Mouse (Mus musculus): ENCODE measurements around the gene Gm11034. TPM values are rescaled to one million over a fixed set of nuclear protein-coding genes. Genes with fewer than 3 reads are reported as not detected.
A peak's percentile ranks its signal among the peaks of the same experiment; 100 is the strongest.

The Gm11034 gene
- polyA plus RNA-seq, 1 experiment from 2014 or later: not detected

DNA sequence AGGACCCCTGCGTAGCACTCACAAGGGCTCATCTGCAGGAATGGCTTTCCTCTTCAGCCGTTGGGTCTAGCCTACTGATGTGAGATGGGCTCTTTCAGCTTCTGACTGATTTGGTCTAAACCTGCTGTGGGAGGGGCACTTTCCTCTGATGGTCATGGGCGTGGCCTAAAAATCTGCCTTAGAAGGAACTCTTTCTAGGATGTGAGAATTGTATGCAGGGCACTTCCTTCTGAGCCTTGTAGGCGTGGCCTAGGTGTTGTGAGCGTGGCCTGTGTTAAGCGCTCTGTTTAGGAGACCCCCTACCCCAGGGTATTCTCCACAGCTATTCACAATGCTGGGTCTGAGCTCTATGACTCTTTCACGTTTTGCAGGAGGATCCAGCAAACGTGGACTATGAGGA, 15.4 kb downstream of the Gm11034 start:
- Histone ChIP-seq H3K27me3 (no peaks in the 10 kb centered on the region), H3K9ac (no peak overlapping the region), H3K4me2 (no peak overlapping the region), H3K4me3 (no peak overlapping the region), H3K36me3 (no peaks in the 10 kb centered on the region), H3K9me3 (peaks cover 17% of the 10 kb centered on the region), H3K4me1 (replicated peaks) (no peaks in the 10 kb centered on the region), H3K27ac (no peak overlapping the region)
- no peak for ATAC-seq (ENCODE audit: low FRiP score)
- WGBS: 66% methylated on average over 8 of the region's 8 CpGs

DNA sequence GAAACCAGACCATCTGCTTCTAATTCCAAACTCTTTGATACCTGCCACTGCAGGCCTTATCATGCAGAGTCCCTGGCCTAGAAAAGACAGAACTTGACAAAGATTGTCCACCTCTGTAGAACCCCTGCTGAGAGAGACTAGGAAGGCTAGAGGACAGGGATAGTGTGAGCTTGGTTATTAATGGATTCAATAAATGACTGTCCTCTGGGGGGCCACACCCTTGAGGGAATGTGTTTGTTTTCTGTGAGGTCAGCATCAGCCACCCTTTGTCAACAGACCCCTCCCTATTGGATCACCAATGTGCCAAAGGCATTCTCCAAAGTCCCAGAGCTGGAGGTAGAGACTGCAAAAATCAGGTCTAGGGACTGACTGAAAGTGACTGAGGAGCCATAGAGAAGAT, 21.4 kb downstream of the Gm11034 start:
- ATAC-seq (ENCODE audit: low FRiP score): no peak
- Histone ChIP-seq H3K4me1 (replicated peaks) (no peaks in the 10 kb centered on the region), H3K27ac (no peak overlapping the region), H3K4me2 (no peak overlapping the region), H3K4me3 (no peak overlapping the region), H3K27me3 (no peaks in the 10 kb centered on the region), H3K9me3 (no peaks in the 10 kb centered on the region), H3K36me3 (no peaks in the 10 kb centered on the region), H3K9ac (no peak overlapping the region)

DNA sequence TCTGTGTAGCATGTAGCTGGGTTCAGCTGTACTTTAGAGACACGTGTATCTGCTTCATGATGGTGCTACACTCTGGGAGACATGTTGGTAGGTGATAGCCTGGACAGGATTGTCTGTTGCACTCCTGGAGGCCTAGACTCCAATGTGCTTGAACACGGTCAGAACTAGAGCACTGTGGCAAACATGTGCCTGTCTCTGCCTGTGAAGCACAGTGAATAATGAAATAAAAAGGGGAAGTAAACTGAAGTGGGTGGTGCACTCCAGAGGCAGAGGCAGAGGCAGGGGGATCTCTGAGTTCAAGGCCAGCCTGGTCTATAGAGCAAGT, 23.3 kb downstream of the Gm11034 start:
- H3K9ac ChIP-seq: no peak overlapping the region
- 94% methylated on average over 2 of the region's 2 CpGs for WGBS
- no peak overlapping the region for H3K27ac ChIP-seq
- H3K4me1 ChIP-seq (replicated peaks): no peaks in the 10 kb centered on the region
- no peak overlapping the region for H3K4me3 ChIP-seq
- H3K36me3 ChIP-seq: no peaks in the 10 kb centered on the region
- H3K9me3 ChIP-seq: no peaks in the 10 kb centered on the region
- H3K4me2 ChIP-seq: no peak overlapping the region
- H3K27me3 ChIP-seq: no peaks in the 10 kb centered on the region
- no peak for ATAC-seq (ENCODE audit: low FRiP score)

DNA sequence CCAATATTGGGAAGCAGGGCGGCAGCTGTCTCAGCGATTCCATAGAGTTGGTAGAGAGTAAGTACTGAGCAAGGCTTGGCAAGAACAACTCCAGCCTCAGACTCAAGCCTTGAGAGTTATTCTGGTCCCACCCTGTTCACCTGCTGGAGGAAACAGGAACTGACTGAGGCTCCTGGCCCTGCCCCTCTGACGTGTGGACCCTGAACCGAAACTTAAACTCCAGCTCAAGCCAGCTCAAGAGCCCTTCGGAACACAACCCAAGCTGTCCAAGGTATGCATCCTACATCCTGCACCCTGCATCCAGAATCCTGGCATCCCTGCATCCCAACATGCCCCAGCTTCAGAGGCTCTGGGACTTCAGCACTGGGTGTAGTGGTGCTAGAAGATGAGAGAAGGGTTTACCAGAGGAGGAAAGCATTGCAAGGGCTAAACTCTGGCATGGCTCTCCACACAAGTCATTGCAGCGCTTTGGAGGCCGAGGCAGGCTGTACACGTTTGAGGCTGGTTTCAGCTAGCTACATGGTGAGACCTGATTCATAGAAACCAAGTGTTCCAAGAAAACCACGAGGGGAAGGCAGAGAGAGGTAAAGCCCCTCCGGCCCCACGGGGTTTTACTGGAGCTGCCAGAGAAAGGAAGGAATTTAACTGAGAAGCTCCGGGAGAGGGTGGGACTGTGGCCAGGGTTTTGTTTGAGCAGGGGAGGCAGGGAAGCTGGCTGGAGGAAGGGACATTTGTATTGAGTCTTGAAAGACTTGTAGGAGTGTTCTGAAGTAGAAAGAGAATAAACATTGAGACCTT, 23.8 kb downstream of the Gm11034 start, which contains the start of gene Hsh2d:
Hsh2d (plus strand) TSS at position 222 of the 798 bp plus-strand sequence.
- no peaks in the 10 kb centered on the region for H3K36me3 ChIP-seq
- no peaks in the 10 kb centered on the region for H3K9me3 ChIP-seq
- H3K27me3 ChIP-seq: no peaks in the 10 kb centered on the region
- 73% methylated on average over 12 of the region's 12 CpGs for WGBS
- H3K4me1 ChIP-seq (replicated peaks): no peaks in the 10 kb centered on the region
- ATAC-seq (ENCODE audit: low FRiP score): no peak
- H3K27ac ChIP-seq: no peak within 1 kb of the TSS
- no peak within 1 kb of the TSS for H3K9ac ChIP-seq
- no peak within 1 kb of the TSS for H3K4me2 ChIP-seq
- H3K4me3 ChIP-seq: no peak within 1 kb of the TSS

DNA sequence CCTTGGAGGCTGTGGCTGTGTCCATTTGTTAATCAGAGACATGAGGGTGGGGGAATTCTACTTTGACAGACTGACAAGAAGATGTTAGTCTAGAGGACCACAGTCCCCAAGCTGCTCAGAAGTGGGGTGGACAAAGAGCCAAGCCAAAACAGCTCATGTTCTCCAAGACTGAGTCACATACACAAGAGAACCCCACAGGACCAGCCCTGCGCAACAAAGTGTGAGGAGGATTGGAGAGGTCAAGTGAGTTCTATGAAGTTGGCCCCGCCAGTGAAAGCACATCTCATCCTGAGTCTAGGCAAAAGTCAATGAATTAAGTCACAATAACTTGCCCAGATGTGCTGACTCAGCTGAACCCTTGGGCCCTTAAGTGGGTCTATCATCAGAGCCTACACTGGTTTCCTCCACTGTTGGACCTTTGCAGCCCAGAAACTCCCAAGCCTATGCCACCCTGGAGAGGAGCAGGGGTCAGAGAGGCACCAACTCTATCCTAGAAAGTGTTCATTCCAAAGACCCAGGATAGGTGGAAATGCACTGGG, 25.6 kb downstream of the Gm11034 start:
- 78% methylated on average over 2 of the region's 2 CpGs for WGBS
- H3K9ac ChIP-seq: no peak overlapping the region
- H3K36me3 ChIP-seq: no peaks in the 10 kb centered on the region
- no peaks in the 10 kb centered on the region for H3K9me3 ChIP-seq
- H3K4me3 ChIP-seq: no peak overlapping the region
- no peaks in the 10 kb centered on the region for H3K4me1 ChIP-seq (replicated peaks)
- H3K27ac ChIP-seq: no peak overlapping the region
- no peak for ATAC-seq (ENCODE audit: low FRiP score)
- no peak overlapping the region for H3K4me2 ChIP-seq
- no peaks in the 10 kb centered on the region for H3K27me3 ChIP-seq

DNA sequence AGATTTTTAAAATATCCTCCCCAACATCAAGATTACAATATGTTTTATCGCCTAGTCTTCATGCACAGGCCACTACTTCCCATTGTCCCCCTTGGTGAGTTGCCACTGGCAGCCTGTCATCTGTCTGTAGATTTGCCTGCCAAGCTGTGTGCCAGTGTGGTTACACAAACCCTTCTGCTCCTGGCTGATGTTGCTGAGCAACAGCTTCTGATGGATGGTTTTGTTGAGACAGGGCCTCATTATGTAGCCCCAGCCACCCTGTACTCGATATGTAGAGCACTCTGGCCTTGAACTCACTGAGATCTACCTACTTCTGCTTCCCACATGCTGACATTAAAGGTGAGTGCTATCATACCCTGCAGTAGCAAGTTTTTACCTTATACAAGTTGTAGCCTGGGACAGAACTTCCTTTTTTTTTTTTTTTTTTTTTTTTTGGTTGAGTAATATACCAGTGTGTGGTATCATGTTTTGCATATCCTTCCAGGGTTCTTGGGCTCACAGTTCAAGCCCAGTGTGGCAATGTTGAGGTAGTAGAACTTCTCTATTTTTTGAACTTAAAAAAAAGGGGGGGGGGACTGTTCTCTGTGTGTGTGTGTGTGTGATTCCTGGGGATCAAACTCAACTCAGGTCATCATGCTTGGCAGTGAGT, 29.8 kb downstream of the Gm11034 start:
- Histone ChIP-seq H3K36me3 (peaks cover 33% of the 10 kb centered on the region), H3K27me3 (no peaks in the 10 kb centered on the region), H3K4me1 (replicated peaks) (no peaks in the 10 kb centered on the region), H3K9me3 (no peaks in the 10 kb centered on the region), H3K4me3 (no peak overlapping the region), H3K9ac (no peak overlapping the region), H3K4me2 (no peak overlapping the region), H3K27ac (no peak overlapping the region)
- WGBS: 77% methylated on average over 2 of the region's 2 CpGs
- ATAC-seq (ENCODE audit: low FRiP score): no peak; the same call in 1 of the 2 replicates

DNA sequence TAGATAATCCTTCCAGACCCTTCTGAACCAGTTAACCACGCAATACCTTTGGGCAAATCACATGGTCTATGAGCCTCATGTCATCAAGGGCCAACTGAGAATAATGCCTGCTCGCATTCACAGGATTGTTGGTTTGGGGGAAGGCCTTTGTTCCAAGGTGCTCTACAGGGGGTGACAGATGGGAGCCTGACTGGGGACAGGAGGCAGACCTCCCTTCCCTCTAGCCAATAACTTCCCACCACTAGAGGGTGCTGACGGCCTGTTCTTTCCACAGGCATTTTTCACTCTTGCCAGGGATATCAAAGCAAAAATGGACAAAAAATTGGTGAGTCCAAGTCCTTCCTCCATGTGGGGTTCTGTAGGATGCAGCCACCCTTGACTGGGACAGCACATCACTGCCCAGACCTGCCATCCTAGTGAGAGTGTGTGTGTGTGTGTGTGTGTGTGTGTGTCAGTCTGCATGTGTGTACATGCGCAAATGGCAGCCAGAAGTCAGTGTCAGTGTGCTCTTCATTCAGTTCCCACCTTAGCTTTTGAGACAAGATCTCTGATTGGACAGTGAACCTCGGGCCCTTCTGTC, 36.0 kb downstream of the Gm11034 start:
- Histone ChIP-seq H3K9me3 (no peaks in the 10 kb centered on the region), H3K27ac (peak overlapping the region; percentile 3; the same call in 1 of the 2 replicates), H3K4me3 (no peak overlapping the region), H3K4me2 (no peak overlapping the region), H3K9ac (no peak overlapping the region), H3K4me1 (replicated peaks) (no peaks in the 10 kb centered on the region), H3K36me3 (peaks cover 95% of the 10 kb centered on the region), H3K27me3 (no peaks in the 10 kb centered on the region)
- 0 out of 2 replicates have a peak, but pooled peaks have one; percentile 30 for ATAC-seq (ENCODE audit: low FRiP score)
- WGBS: 56% methylated on average over 5 of the region's 5 CpGs

DNA sequence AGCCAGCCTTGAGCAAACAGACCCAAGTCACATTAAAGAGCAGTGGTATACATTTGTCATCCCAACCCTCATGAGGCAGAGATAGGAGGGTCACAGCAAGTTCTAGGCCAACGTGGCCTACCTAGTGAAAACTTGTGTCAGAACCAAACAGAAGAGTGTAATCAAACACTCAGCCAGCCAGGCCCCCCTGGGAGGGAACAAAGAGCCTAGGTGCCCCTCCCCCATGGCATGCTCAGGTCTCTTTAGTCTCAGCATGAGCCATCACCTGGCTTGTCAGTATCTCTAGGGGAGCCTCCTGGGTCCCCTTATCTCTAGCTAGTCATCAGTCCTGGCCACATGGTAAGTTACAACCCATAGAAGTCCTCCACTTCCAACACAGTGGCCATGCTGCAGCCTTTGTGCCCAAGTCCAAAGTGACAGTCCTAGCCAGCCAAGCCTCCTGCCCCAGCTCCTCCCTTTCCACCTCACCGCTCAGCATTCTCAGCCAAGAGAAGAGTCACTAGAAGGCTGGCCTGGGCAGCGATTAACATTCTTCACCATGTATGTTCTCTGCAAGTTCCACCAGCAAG, 43.7 kb downstream of the Gm11034 start:
- H3K4me1 ChIP-seq (replicated peaks): no peaks in the 10 kb centered on the region
- H3K4me3 ChIP-seq: no peak overlapping the region
- no peak overlapping the region for H3K27ac ChIP-seq
- WGBS: 80% methylated on average over 3 of the region's 3 CpGs
- no peaks in the 10 kb centered on the region for H3K27me3 ChIP-seq
- no peak overlapping the region for H3K9ac ChIP-seq
- H3K36me3 ChIP-seq: peaks cover 86% of the 10 kb centered on the region
- ATAC-seq (ENCODE audit: low FRiP score): no peak
- no peak overlapping the region for H3K4me2 ChIP-seq
- no peaks in the 10 kb centered on the region for H3K9me3 ChIP-seq

DNA sequence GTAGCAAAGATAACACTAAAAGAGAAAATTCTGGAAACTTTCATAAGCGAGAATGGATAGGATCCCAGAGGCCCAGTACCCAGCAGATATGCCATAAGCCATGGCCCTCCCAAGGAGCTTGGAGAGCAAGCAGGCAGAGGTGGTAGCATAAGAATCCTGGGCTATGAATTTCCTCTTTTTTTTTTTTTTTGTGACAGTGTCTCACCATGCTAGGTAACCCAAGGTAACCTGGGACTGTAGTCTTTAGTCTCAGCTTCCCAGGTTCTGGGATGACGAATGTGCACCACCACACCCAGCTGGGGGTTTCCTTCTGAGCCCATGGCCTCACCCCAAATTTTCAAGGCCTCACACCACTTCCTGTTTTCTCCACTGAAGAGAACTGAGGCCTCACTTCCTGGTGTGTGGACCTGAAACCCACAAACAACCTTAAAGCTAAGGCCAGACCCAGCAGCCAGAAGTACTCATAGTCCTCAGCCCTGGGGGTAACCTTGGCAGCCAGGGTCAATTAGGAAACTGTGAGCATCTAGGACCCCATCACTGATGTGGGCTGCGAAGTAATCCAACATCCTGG, 44.3 kb downstream of the Gm11034 start:
- H3K9me3 ChIP-seq: no peaks in the 10 kb centered on the region
- no peak for ATAC-seq (ENCODE audit: low FRiP score)
- no peaks in the 10 kb centered on the region for H3K4me1 ChIP-seq (replicated peaks)
- no peak overlapping the region for H3K4me3 ChIP-seq
- H3K27me3 ChIP-seq: no peaks in the 10 kb centered on the region
- H3K27ac ChIP-seq: no peak overlapping the region
- peaks cover 85% of the 10 kb centered on the region for H3K36me3 ChIP-seq
- no peak overlapping the region for H3K9ac ChIP-seq
- H3K4me2 ChIP-seq: no peak overlapping the region
- 93% methylated on average over 3 of the region's 3 CpGs for WGBS

Other genes starting within 250 kb of the Gm11034 start
- gene Cyp4f18, start 204.0 kb downstream of the Gm11034 start, polyA plus RNA-seq (2015; fragmentation: Nextera tagmentation; extraction: Ambion mirVana): 0.73 and 0.76 TPM in 2 replicates
- not detected in 2 replicates for gene Olfr372, start 172.4 kb downstream of the Gm11034 start, polyA plus RNA-seq (2015; fragmentation: Nextera tagmentation; extraction: Ambion mirVana)
- not detected in 2 replicates for gene Olfr373, start 130.5 kb downstream of the Gm11034 start, polyA plus RNA-seq (2015; fragmentation: Nextera tagmentation; extraction: Ambion mirVana)
- 0.05 TPM in 1 of 2 replicates, not detected in the other for gene Olfr374, start 106.6 kb downstream of the Gm11034 start, polyA plus RNA-seq (2015; fragmentation: Nextera tagmentation; extraction: Ambion mirVana)
- 221 and 233 TPM in 2 replicates for gene Tpm4, start 78.7 kb downstream of the Gm11034 start, polyA plus RNA-seq (2015; fragmentation: Nextera tagmentation; extraction: Ambion mirVana)
- gene Rab8a, start 52.4 kb downstream of the Gm11034 start, polyA plus RNA-seq (2015; fragmentation: Nextera tagmentation; extraction: Ambion mirVana): 94.1 and 96.0 TPM in 2 replicates
- not detected in 2 replicates for gene Hsh2d, start 24.0 kb downstream of the Gm11034 start, polyA plus RNA-seq (2015; fragmentation: Nextera tagmentation; extraction: Ambion mirVana)
- not detected in 2 replicates for gene Cib3, start 799 bp downstream of the Gm11034 start, polyA plus RNA-seq (2015; fragmentation: Nextera tagmentation; extraction: Ambion mirVana)
- 108 and 109 TPM in 2 replicates for gene Fam32a, start 6.1 kb upstream of the Gm11034 start, polyA plus RNA-seq (2015; fragmentation: Nextera tagmentation; extraction: Ambion mirVana)
- 247 and 261 TPM in 2 replicates for gene Ap1m1, start 26.4 kb upstream of the Gm11034 start, polyA plus RNA-seq (2015; fragmentation: Nextera tagmentation; extraction: Ambion mirVana)
- 15.4 TPM in 2 replicates for gene Gm10282, start 91.6 kb upstream of the Gm11034 start, polyA plus RNA-seq (2015; fragmentation: Nextera tagmentation; extraction: Ambion mirVana)
- gene Klf2, start 105.4 kb upstream of the Gm11034 start, polyA plus RNA-seq (2015; fragmentation: Nextera tagmentation; extraction: Ambion mirVana): 5.0 and 5.9 TPM in 2 replicates
- 62.0 and 65.0 TPM in 2 replicates for gene Eps15l1, start 207.8 kb upstream of the Gm11034 start, polyA plus RNA-seq (2015; fragmentation: Nextera tagmentation; extraction: Ambion mirVana)
- gene Calr3, start 230.2 kb upstream of the Gm11034 start, polyA plus RNA-seq (2015; fragmentation: Nextera tagmentation; extraction: Ambion mirVana): 1.1 and 1.3 TPM in 2 replicates
- gene 1700030K09Rik, start 230.2 kb upstream of the Gm11034 start, polyA plus RNA-seq (2015; fragmentation: Nextera tagmentation; extraction: Ambion mirVana): 18.0 and 18.9 TPM in 2 replicates

All from hindbrain, embryonic 13.5 days (tissue).